Mouse (Mus musculus) G1E (cell line): ENCODE results near the gene Gpr153. TPM values are rescaled to one million over a fixed set of nuclear protein-coding genes. Genes with fewer than 3 reads are reported as not detected.

Experiments
- ATAC-seq: 2 replicates; pipeline ENCODE4 v1.8.0; 2016; ENCODE audit warnings: mild to moderate bottlenecking; ENCODE audit not compliant: insufficient number of reproducible peaks, poor library complexity, low FRiP score, severe bottlenecking; ENCODE audit errors: extremely low read depth
- DNase-seq: peaks from one replicate; pipeline ENCODE4 v3.0.0; 2012; ENCODE audit warnings: low spot score
- H3K27me3 ChIP-seq: 2 replicates; pipeline ENCODE4 v1.6.1; 2012; ENCODE audit warnings: mild to moderate bottlenecking, low read length, inconsistent platforms; ENCODE audit not compliant: insufficient read depth
- H3K36me3 ChIP-seq: replicated peaks from 2 replicates; pipeline ENCODE3; 2012; ENCODE audit warnings: mild to moderate bottlenecking, inconsistent platforms
- H3K4me1 ChIP-seq: 2 replicates; pipeline ENCODE4 v1.6.1; 2012; ENCODE audit warnings: low read depth, low read length, inconsistent platforms, mixed read lengths; ENCODE audit not compliant: insufficient read depth
- H3K4me3 ChIP-seq: 2 replicates; pipeline ENCODE4 v1.5.1; 2012; ENCODE audit warnings: low read depth, mild to moderate bottlenecking, inconsistent platforms, low read length, moderate library complexity, mixed read lengths
- H3K9me3 ChIP-seq: replicated peaks from 2 replicates; pipeline ENCODE4 v1.6.1; 2012; ENCODE audit warnings: inconsistent platforms
- CTCF ChIP-seq: IDR thresholded peaks from 2 replicates; pipeline ENCODE4 v1.5.1; 2012; ENCODE audit warnings: low read depth, low read length, inconsistent platforms, mixed read lengths
- GATA1 ChIP-seq: IDR thresholded peaks from 2 replicates; pipeline ENCODE4 v1.6.1; 2012; ENCODE audit warnings: borderline replicate concordance, low read length, inconsistent platforms, mixed read lengths
- GATA2 ChIP-seq: IDR thresholded peaks from 2 replicates; pipeline ENCODE4 v1.6.1; 2012; ENCODE audit warnings: low read depth, low read length, inconsistent platforms, borderline replicate concordance
- POLR2AphosphoS5 ChIP-seq: IDR thresholded peaks from 2 replicates; pipeline ENCODE4 v1.6.1; 2012; ENCODE audit warnings: low read depth, low read length, inconsistent platforms; ENCODE audit not compliant: insufficient replicate concordance
- TAL1 ChIP-seq: conservative IDR thresholded peaks from 2 replicates; pipeline ENCODE4 v1.6.1; 2012; ENCODE audit warnings: low read depth, low read length, inconsistent platforms, mixed read lengths
- polyA plus RNA-seq: library from polyadenylated mRNA; stranded (reverse); fragments of >175 nt; gene quantifications from 2 replicates; pipeline ENCODE4 v1.2.3, GENCODE M21; 2012
- total RNA-seq, 2 experiments: library from RNA; stranded (forward) in 1 of 2; stranded (reverse) in 1 of 2; fragments of 200-1000 nt in 1 of 2; fragments of >200 nt in 1 of 2; fragmentation: Nextera tagmentation in 1 of 2; gene quantifications; 2 replicates each; pipeline ENCODE4 v1.2.3; 2014 to 2017

Gene Gpr153
- total and polyA plus RNA-seq, 3 experiments, result 0.05 to 0.09 TPM; not detected in 1

GRCm38 (mm10) chr4:152304685-152305084 is 30.7 kb downstream of the Gpr153 start:
- Histone ChIP-seq H3K4me3 (no peak overlapping the region), H3K27me3 (no peaks in the 10 kb centered on the region), H3K9me3 (no peaks in the 10 kb centered on the region), H3K36me3 (peaks cover 96% of the 10 kb centered on the region), H3K4me1 (peaks cover 3% of the 10 kb centered on the region; the same call in 1 of the 2 replicates)
- ATAC-seq, result no peak
- DNase-seq, result no peak
- no peak for TF ChIP-seq GATA1
- TF ChIP-seq CTCF, result no peak
- TF ChIP-seq POLR2AphosphoS5, result no peak
- no peak for TF ChIP-seq TAL1

GRCm38 (mm10) chr4:152305991-152306390 is 32.0 kb downstream of the Gpr153 start:
- peaks cover 85% of the 10 kb centered on the region for H3K36me3 ChIP-seq
- H3K9me3 ChIP-seq, result no peaks in the 10 kb centered on the region
- ATAC-seq (no peak), DNase-seq (no peak)
- TF ChIP-seq CTCF (no peak), GATA2 (no peak), GATA1 (no peak), TAL1 (no peak), POLR2AphosphoS5 (no peak)
- H3K27me3 ChIP-seq, result no peaks in the 10 kb centered on the region
- H3K4me1 ChIP-seq, result 0 out of 2 replicates have a peak, but pooled peaks cover 3% of the 10 kb centered on the region
- H3K4me3 ChIP-seq, result no peak overlapping the region

- no peak for TF ChIP-seq GATA1
- no peak for TF ChIP-seq POLR2AphosphoS5
- no peak for TF ChIP-seq CTCF
- no peak for TF ChIP-seq GATA2
- no peak for TF ChIP-seq TAL1
- Histone ChIP-seq H3K27me3 (no peaks in the 10 kb centered on the region; the same call in 1 of the 2 replicates), H3K4me1 (peaks cover 3% of the 10 kb centered on the region; the same call in 1 of the 2 replicates), H3K4me3 (no peak overlapping the region), H3K9me3 (no peaks in the 10 kb centered on the region), H3K36me3 (peaks cover 69% of the 10 kb centered on the region)
- ATAC-seq (no peak), DNase-seq (no peak)
Observed at GRCm38 (mm10) chr4:152307542-152307941, 33.5 kb downstream of the Gpr153 start.

- Histone ChIP-seq H3K4me3 (no peak overlapping the region), H3K36me3 (peaks cover 24% of the 10 kb centered on the region), H3K27me3 (peaks cover 9% of the 10 kb centered on the region; the same call in 1 of the 2 replicates), H3K9me3 (peaks cover 7% of the 10 kb centered on the region), H3K4me1 (peaks cover 3% of the 10 kb centered on the region; the same call in 1 of the 2 replicates)
- TF ChIP-seq POLR2AphosphoS5 (no peak), GATA1 (no peak), TAL1 (no peak), CTCF (no peak), GATA2 (no peak)
- no peak for DNase-seq
- no peak for ATAC-seq
Observed at GRCm38 (mm10) chr4:152312186-152312585, 38.2 kb downstream of the Gpr153 start.

DNA sequence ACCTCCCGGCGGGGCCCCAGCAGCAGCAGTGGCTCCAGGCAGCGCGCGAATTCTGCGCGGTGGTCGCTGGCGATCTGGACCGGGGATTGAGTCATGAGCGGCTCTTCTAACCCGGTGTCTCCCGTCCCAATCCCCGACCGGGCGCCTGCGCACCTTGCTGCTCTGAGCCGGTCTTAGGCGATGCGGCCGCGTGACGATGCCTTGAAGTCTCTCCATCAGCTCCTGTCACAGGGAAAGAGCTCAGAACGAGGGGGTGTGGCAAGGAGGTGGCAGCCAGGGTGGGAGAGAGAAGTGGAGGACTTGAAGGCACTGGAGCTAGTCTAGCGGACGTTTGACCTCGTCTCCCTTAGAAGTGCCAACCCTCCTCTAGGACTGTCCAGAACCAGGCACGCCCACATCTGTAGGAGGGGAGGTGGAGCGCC is 39.2 kb downstream of the Gpr153 start:
- Histone ChIP-seq H3K36me3 (peaks cover 15% of the 10 kb centered on the region), H3K4me1 (peaks cover 3% of the 10 kb centered on the region; the same call in 1 of the 2 replicates), H3K9me3 (peaks cover 7% of the 10 kb centered on the region), H3K27me3 (peaks cover 11% of the 10 kb centered on the region; the same call in 1 of the 2 replicates), H3K4me3 (no peak overlapping the region)
- ATAC-seq, result no peak
- TF ChIP-seq GATA2 (no peak), GATA1 (no peak), CTCF (no peak), TAL1 (no peak)
- no peak for DNase-seq

DNA sequence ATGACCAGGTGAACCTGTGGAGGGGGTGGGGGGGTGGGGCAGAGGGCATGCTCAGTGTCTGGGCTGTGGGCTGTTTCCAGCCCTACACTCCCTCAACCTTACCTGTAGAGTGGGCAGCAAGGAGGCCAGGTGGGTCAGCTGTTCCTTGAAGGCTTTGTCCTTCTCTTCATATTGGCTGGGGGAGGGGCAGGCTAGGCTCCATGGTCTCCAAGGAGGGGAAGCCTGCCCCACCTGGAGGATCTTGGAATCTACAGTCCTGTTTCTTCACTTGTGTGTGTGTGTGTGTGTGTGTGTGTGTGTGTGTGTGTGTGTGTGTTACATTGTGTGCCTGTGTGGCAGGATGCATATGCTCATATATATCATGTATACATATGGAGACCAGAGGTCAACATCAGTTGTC is 39.9 kb downstream of the Gpr153 start:
- ATAC-seq, result no peak
- Histone ChIP-seq H3K27me3 (peaks cover 11% of the 10 kb centered on the region; the same call in 1 of the 2 replicates), H3K9me3 (peaks cover 13% of the 10 kb centered on the region), H3K4me1 (peaks cover 3% of the 10 kb centered on the region; the same call in 1 of the 2 replicates), H3K4me3 (no peak overlapping the region), H3K36me3 (peaks cover 9% of the 10 kb centered on the region)
- no peak for DNase-seq
- TF ChIP-seq CTCF, result no peak
- TF ChIP-seq POLR2AphosphoS5, result no peak
- no peak for TF ChIP-seq TAL1
- TF ChIP-seq GATA1, result no peak
- no peak for TF ChIP-seq GATA2
